Mouse (Mus musculus): ENCODE results near the gene Prdm16. TPM values are rescaled to one million over a fixed set of nuclear protein-coding genes. Genes with fewer than 3 reads are reported as not detected.

The Prdm16 gene
- polyA plus RNA-seq, 1 experiment from 2014 or later, result 58.8 TPM

DNA sequence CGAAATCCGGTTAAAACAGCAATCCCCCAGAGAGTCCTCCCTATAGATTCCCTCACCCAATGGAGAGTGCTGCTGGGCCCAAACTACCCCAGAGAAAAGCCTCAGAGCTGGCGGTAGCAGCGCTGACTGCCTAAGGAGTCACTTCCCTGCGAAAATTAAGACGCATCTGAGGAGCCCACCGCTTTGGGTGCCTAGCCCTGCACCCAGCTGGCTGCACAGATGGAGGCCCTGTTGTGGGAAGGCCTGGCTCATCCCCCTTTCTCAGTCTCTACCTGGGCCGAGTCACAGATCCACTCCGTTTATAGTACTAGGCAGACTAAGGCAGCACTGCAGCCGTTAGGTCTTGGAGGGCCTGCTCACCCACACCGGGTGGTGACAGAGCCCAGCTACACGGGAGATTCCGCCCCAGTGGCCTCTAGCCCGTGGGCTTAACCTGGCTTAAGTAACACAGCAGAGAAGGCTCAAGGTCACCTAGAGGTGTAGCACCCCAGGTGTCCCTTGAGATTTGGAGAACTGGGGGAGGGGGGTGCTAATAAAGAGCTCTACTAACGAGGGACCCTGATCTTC lies 1.7 kb upstream of the Prdm16 start:
- Histone ChIP-seq H3K4me3 (peak overlapping the region; percentile 86), H3K27me3 (peaks cover 52% of the 10 kb centered on the region), H3K36me3 (peaks cover 5% of the 10 kb centered on the region; the same call in 1 of the 2 replicates), H3K27ac (peak overlapping the region; percentile 99), H3K9me3 (no peaks in the 10 kb centered on the region), H3K9ac (peak overlapping the region; percentile 100), H3K4me2 (replicated peaks) (peak overlapping the region; percentile 91), H3K4me1 (peaks cover 67% of the 10 kb centered on the region)
- ATAC-seq (ENCODE audit: low FRiP score, low read depth), result no peak
- 5% methylated on average over 15 of the region's 15 CpGs for WGBS

DNA sequence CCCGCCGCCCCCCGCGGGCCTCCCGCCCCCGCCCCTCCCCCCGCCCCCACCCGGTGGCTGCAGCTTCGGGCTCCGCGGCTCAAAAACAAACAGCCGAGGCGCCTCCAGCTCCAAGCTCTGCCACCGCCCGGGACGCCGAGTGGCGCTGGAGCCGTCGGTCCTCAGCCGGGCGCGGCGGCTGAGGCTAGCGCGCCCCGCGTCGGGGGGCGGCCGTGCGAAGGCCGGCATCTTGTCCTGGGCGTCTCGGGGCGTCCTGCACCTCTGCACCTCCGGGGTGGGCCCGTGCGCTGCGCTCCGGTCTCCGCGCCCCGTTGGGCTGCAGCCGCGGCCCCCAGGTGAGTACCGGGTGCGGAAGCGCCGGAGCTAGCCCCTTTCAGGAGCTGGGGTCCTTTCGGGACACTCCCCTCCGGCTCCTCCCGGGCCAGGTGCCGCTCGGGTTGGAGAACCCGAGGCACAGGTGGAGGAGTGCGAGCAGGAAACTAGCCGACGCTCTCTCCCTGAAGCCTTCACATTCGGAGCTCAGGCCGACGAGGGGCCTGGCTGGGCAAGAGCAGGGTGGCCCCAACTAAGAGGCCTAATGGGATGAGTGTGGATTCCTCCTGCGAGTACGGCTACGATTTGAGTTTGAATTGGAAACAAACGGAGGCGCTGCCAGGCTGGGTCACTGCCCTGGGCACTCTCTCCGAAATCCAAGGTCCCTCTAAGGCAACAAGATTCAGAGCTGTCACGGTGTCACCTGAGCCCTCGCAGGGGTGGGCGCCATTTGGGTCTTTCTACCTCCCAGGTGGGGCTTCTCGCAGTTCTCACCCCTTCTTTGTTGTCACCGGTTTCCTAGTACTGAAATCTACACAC lies 1.0 kb upstream of the Prdm16 start:
- H3K27ac ChIP-seq, result peak overlapping the region; percentile 99
- H3K9ac ChIP-seq, result peak overlapping the region; percentile 100
- under 1% methylated on average over 55 of the region's 73 CpGs for WGBS
- H3K9me3 ChIP-seq, result no peaks in the 10 kb centered on the region
- H3K27me3 ChIP-seq, result peaks cover 48% of the 10 kb centered on the region
- peak overlapping the region; percentile 86 for H3K4me3 ChIP-seq
- H3K36me3 ChIP-seq, result peaks cover 5% of the 10 kb centered on the region; the same call in 1 of the 2 replicates
- peak overlapping the region; percentile 91 for H3K4me2 ChIP-seq (replicated peaks)
- H3K4me1 ChIP-seq, result peaks cover 66% of the 10 kb centered on the region
- no peak for ATAC-seq (ENCODE audit: low FRiP score, low read depth)

GRCm38 (mm10) chr4:154636053-154636433 lies 630 bp downstream of the Prdm16 start:
- Histone ChIP-seq H3K4me1 (peaks cover 64% of the 10 kb centered on the region), H3K4me2 (replicated peaks) (peak overlapping the region; percentile 91), H3K27me3 (peaks cover 36% of the 10 kb centered on the region), H3K36me3 (peaks cover 5% of the 10 kb centered on the region; the same call in 1 of the 2 replicates), H3K4me3 (peak overlapping the region; percentile 86), H3K9ac (peak overlapping the region; percentile 100), H3K9me3 (no peaks in the 10 kb centered on the region), H3K27ac (peak overlapping the region; percentile 99)
- peak; percentile 75 for ATAC-seq (ENCODE audit: low FRiP score, low read depth)
- WGBS, result under 1% methylated on average over 23 of the region's 30 CpGs

- Histone ChIP-seq H3K4me3 (peak overlapping the region; percentile 86), H3K9ac (peak overlapping the region; percentile 100), H3K4me1 (peaks cover 62% of the 10 kb centered on the region), H3K4me2 (replicated peaks) (peak overlapping the region; percentile 91), H3K27ac (peak overlapping the region; percentile 99), H3K9me3 (no peaks in the 10 kb centered on the region), H3K27me3 (peaks cover 34% of the 10 kb centered on the region), H3K36me3 (peaks cover 5% of the 10 kb centered on the region; the same call in 1 of the 2 replicates)
- ATAC-seq (ENCODE audit: low FRiP score, low read depth), result 0 out of 2 replicates have a peak, but pooled peaks have one; percentile 7
- WGBS, result under 1% methylated on average over 90 of the region's 94 CpGs
These were observed 1.2 kb downstream of the Prdm16 start for GRCm38 (mm10) chr4:154635241-154636052.

DNA sequence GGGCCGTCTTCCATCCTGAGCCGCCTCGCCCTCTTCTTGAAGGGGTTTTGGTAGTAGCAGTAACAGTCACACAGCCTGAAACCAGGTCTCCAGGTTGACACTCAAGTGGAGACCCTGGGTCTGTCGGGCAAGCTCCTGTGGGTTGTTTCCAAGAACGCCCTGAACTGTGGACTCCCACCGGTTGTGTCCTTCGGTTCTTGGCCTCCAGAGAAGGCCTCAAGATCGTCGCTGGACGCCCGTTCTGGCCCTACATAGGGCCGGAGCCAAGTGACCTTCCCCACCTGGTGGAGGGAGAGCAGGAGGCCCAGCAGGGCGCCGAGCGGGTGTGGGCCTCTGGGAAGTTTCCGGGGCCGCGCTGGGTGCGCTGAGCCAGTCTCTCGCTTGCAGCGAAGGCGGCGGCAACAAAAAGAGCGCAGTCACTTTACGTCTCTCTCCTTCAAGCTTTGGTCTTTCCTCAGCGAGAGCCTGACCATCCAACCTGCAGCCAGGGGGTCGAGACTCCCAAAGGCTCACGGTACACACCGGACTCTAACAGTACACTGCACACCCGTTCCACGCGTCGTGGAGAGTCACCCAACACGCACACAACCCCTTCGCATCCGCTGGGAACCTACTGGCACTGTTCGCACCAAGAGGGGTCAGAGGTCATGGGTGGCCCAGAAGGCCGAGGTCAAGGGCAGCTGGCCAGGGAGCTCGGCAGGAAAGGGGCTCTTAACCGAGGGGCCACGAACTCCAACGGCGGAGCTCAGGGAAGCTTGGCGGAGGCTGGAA lies 2.0 kb downstream of the Prdm16 start:
- H3K9ac ChIP-seq, result peak overlapping the region; percentile 100
- no peaks in the 10 kb centered on the region for H3K9me3 ChIP-seq
- H3K4me2 ChIP-seq (replicated peaks), result peak overlapping the region; percentile 91
- peaks cover 5% of the 10 kb centered on the region; the same call in 1 of the 2 replicates for H3K36me3 ChIP-seq
- peaks cover 60% of the 10 kb centered on the region for H3K4me1 ChIP-seq
- WGBS, result 4% methylated on average over 44 of the region's 44 CpGs
- peaks cover 26% of the 10 kb centered on the region for H3K27me3 ChIP-seq
- H3K4me3 ChIP-seq, result peak overlapping the region; percentile 86
- H3K27ac ChIP-seq, result peak overlapping the region; percentile 99
- ATAC-seq (ENCODE audit: low FRiP score, low read depth), result no peak

GRCm38 (mm10) chr4:154634001-154634400 lies 2.7 kb downstream of the Prdm16 start:
- peaks cover 60% of the 10 kb centered on the region for H3K4me1 ChIP-seq
- H3K9ac ChIP-seq, result peak overlapping the region; percentile 100
- H3K9me3 ChIP-seq, result no peaks in the 10 kb centered on the region
- peak overlapping the region; percentile 86 for H3K4me3 ChIP-seq
- peaks cover 23% of the 10 kb centered on the region; the same call in 1 of the 2 replicates for H3K27me3 ChIP-seq
- peaks cover 5% of the 10 kb centered on the region; the same call in 1 of the 2 replicates for H3K36me3 ChIP-seq
- ATAC-seq (ENCODE audit: low FRiP score, low read depth), result no peak
- peak overlapping the region; percentile 99 for H3K27ac ChIP-seq
- peak overlapping the region; percentile 91 for H3K4me2 ChIP-seq (replicated peaks)
- WGBS, result 24% methylated on average over 3 of the region's 3 CpGs

GRCm38 (mm10) chr4:154632800-154633764 lies 3.6 kb downstream of the Prdm16 start:
- H3K9ac ChIP-seq, result peak overlapping the region; percentile 100
- no peaks in the 10 kb centered on the region for H3K9me3 ChIP-seq
- WGBS, result 25% methylated on average over 14 of the region's 14 CpGs
- H3K27ac ChIP-seq, result peak overlapping the region; percentile 99
- peaks cover 17% of the 10 kb centered on the region; the same call in 1 of the 2 replicates for H3K27me3 ChIP-seq
- H3K36me3 ChIP-seq, result peaks cover 5% of the 10 kb centered on the region; the same call in 1 of the 2 replicates
- H3K4me3 ChIP-seq, result peak overlapping the region; percentile 86
- H3K4me2 ChIP-seq (replicated peaks), result peak overlapping the region; percentile 91
- H3K4me1 ChIP-seq, result peaks cover 63% of the 10 kb centered on the region
- no peak for ATAC-seq (ENCODE audit: low FRiP score, low read depth)

- Histone ChIP-seq H3K36me3 (peaks cover 5% of the 10 kb centered on the region; the same call in 1 of the 2 replicates), H3K27me3 (0 out of 2 replicates have a peak, but pooled peaks cover 21% of the 10 kb centered on the region), H3K9ac (peak overlapping the region; percentile 100), H3K4me1 (peaks cover 86% of the 10 kb centered on the region), H3K4me3 (peak overlapping the region; percentile 86), H3K27ac (peak overlapping the region; percentile 61; the same call in 1 of the 2 replicates), H3K9me3 (no peaks in the 10 kb centered on the region), H3K4me2 (replicated peaks) (peak overlapping the region; percentile 91)
- 42% methylated on average over 3 of the region's 3 CpGs for WGBS
- ATAC-seq (ENCODE audit: low FRiP score, low read depth), result no peak
These were observed 5.9 kb downstream of the Prdm16 start for GRCm38 (mm10) chr4:154630763-154631162.

DNA sequence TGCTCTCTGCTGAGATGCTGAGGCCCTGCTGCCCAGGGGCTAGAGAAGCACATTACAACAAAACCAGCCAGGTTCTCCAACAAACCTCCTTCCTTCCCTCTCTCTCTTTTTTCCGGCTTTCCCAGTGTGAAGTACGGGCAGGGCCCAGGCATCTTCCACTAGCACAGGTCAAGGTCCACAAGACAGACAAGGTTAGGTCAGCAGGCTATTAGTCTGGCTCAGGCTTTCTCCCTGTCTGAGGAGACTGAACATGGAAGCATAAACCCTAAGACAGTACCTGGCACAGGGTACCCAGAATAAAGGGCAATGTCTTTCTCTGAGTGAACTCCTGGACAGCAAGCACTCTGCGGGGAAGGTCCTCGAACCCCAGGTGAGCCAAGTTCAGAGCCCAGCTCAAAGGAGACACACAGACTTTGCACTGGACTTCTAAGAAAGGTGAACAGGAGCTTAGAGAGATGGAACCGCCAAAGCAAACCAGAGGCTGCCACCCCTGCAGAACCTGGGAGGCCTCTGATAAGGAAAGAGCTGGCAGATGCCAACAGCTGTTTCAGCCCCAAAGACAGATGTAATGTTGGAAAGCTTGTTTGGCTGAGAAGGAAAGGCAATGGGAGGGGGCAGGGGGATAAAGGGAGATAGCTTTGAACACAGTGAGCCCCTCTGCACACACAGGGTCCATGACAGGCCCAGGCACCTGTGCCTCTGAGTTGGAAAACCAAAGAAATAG lies 9.1 kb downstream of the Prdm16 start:
- peaks cover 89% of the 10 kb centered on the region for H3K4me1 ChIP-seq
- no peaks in the 10 kb centered on the region for H3K9me3 ChIP-seq
- no peaks in the 10 kb centered on the region for H3K36me3 ChIP-seq
- 0 out of 2 replicates have a peak overlapping the region, but pooled peaks have one; percentile 43 for H3K9ac ChIP-seq
- H3K4me2 ChIP-seq (replicated peaks), result peak overlapping the region; percentile 30
- no peak for ATAC-seq (ENCODE audit: low FRiP score, low read depth)
- 0 out of 2 replicates have a peak, but pooled peaks cover 9% of the 10 kb centered on the region for H3K27me3 ChIP-seq
- H3K27ac ChIP-seq, result no peak overlapping the region
- no peak overlapping the region for H3K4me3 ChIP-seq
- 71% methylated on average over 5 of the region's 5 CpGs for WGBS

Data from limb, embryonic 13.5 days (tissue).